Mouse (Mus musculus): ENCODE measurements at regions not wholly inside any gene's neighbourhood (a gene's known extent, or its start where the extent isn't known, plus 50 kb on each side); places are given as distances from the start of the nearest gene placed in this dataset.

- TF ChIP-seq CTCF (IDR thresholded peaks at IDR 0.05) = peak; percentile 15; the same call in 1 of the 2 replicates
- TF ChIP-seq POLR2A (IDR thresholded peaks at IDR 0.05; ENCODE audit: insufficient read depth, low read depth, low read length) = no peak
Observed at GRCm38 (mm10) chr13:112171940-112172715, 116.1 kb upstream of the Ankrd55 start.

All from heart, adult 2 months (tissue).